Mouse (Mus musculus) cortical plate, adult 2 months (tissue): Measurements from ENCODE around the gene Efhd2.

Source experiments
- CTCF ChIP-seq: fragments of 200-500 bp; IDR thresholded peaks from 2 replicates; pipeline ENCODE4 v1.5.1; 2011; ENCODE audit warnings: mild to moderate bottlenecking, control low read depth, low read length; ENCODE audit not compliant: insufficient read depth; ENCODE audit errors: extremely low read depth
- POLR2A ChIP-seq: fragments of 200-500 bp; IDR thresholded peaks from 2 replicates; pipeline ENCODE4 v1.6.1; 2011; ENCODE audit warnings: mild to moderate bottlenecking, low read length, control low read depth; ENCODE audit not compliant: insufficient read depth; ENCODE audit errors: extremely low read depth

DNA sequence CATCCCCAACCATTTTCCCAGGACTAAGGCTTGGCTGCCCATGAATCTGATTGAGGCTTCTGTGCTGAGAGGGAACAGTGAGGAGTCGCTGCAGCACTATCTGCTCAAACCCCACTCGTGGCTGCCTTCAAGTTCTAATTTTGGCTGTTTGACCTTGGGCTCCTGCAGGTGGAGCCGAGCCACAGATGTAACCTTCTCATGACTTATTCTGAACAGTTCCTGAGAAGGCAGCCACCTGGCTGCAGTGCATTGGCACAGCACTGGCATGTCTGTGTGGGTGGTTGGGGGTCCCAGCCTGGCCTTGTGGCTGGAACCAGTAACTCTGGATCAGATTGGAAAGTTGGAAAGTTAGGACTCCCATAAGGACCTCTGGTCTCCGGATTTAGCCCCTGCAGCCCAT is 46.5 kb downstream of the Efhd2 start:
- TF ChIP-seq POLR2A, result no peak
- TF ChIP-seq CTCF, result no peak
